Mouse (Mus musculus): ENCODE results near the gene Lpar6. TPM values are rescaled to one million over a fixed set of nuclear protein-coding genes. Genes with fewer than 3 reads are reported as not detected.

The Lpar6 gene
- 3.3 and 3.4 TPM in 2 replicates for polyA plus RNA-seq (2012; rRNA removed)

- Histone ChIP-seq H3K4me3 (ENCODE audit: insufficient read depth, low read length) (peak within 1 kb of the TSS; percentile 43), H3K4me1 (ENCODE audit: control insufficient read depth, insufficient read depth, low read length) (no peaks in the 10 kb centered on the region), H3K27ac (ENCODE audit: insufficient read depth, low read length) (peak within 1 kb of the TSS; percentile 27; the same call in 1 of the 2 replicates)
- TF ChIP-seq POLR2A (IDR thresholded peaks at IDR 0.05; ENCODE audit: extremely low read depth, insufficient read depth, low read length) (peak; percentile 63; the same call in 1 of the 2 replicates), CTCF (IDR thresholded peaks at IDR 0.05; ENCODE audit: extremely low read depth, insufficient read depth, low read length) (no peak)
Measured at GRCm38 (mm10) chr14:73237848-73238321, at the start of gene Lpar6. TSS of gene Lpar6 (plus strand) at chr14:73237895.

DNA sequence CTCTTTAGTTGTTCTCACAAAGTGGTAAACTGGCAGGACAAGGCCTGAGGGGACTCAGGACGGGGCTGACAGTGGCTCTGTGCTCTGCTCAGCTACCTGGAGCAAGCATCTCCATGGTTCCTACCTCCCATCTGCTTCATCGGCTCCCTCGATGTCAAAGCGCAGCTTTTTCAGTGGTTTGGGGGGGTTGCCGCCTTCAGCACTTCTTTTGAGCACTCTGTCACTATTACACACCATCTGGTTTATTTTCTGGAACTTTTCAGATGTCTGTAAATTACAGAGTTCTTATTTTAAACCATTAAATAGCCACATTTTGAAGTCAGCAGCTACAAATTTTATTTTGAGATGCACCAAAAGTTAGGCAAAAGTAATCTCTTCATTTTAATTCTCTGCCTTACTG, 38.6 kb upstream of the Lpar6 start:
- peaks cover 2% of the 10 kb centered on the region for H3K4me1 ChIP-seq (ENCODE audit: control insufficient read depth, insufficient read depth, low read length)
- no peak overlapping the region for H3K4me3 ChIP-seq (ENCODE audit: insufficient read depth, low read length)
- no peak for TF ChIP-seq CTCF (IDR thresholded peaks at IDR 0.05; ENCODE audit: extremely low read depth, insufficient read depth, low read length)
- TF ChIP-seq POLR2A (IDR thresholded peaks at IDR 0.05; ENCODE audit: extremely low read depth, insufficient read depth, low read length): no peak
- 0 out of 2 replicates have a peak overlapping the region, but pooled peaks have one; percentile 42 for H3K27ac ChIP-seq (ENCODE audit: insufficient read depth, low read length)

DNA sequence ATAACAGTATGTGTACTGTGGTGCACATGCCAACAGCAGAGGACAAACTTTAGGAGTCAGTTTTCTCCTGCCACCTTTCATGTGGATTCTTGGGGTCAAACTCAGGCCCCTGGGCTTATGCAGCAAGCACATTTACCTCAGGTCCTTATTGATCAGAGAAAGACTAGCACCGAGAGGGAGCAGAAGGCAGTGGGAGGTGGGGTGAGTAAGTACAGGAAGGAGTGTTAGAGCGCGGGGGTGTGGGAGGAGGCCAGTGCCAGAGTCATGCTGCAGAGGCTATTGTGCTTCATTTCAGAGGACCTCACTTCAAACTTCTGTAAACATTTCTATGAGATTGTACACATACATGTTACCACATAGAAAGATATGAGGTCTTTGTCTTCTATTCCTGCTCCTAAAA, 36.2 kb upstream of the Lpar6 start:
- TF ChIP-seq POLR2A (IDR thresholded peaks at IDR 0.05; ENCODE audit: extremely low read depth, insufficient read depth, low read length) (no peak), CTCF (IDR thresholded peaks at IDR 0.05; ENCODE audit: extremely low read depth, insufficient read depth, low read length) (no peak)
- Histone ChIP-seq H3K4me3 (ENCODE audit: insufficient read depth, low read length) (no peak overlapping the region), H3K4me1 (ENCODE audit: control insufficient read depth, insufficient read depth, low read length) (peaks cover 2% of the 10 kb centered on the region), H3K27ac (ENCODE audit: insufficient read depth, low read length) (no peak overlapping the region)

- Histone ChIP-seq H3K4me1 (ENCODE audit: control insufficient read depth, insufficient read depth, low read length) (no peaks in the 10 kb centered on the region; the same call in none of the 2 replicates), H3K27ac (ENCODE audit: insufficient read depth, low read length) (no peak overlapping the region), H3K4me3 (ENCODE audit: insufficient read depth, low read length) (no peak overlapping the region)
- TF ChIP-seq POLR2A (IDR thresholded peaks at IDR 0.05; ENCODE audit: extremely low read depth, insufficient read depth, low read length) (no peak), CTCF (IDR thresholded peaks at IDR 0.05; ENCODE audit: extremely low read depth, insufficient read depth, low read length) (no peak)
Measured at GRCm38 (mm10) chr14:73204016-73204415, 33.7 kb upstream of the Lpar6 start.

- no peaks in the 10 kb centered on the region; the same call in 1 of the 2 replicates for H3K4me1 ChIP-seq (ENCODE audit: control insufficient read depth, insufficient read depth, low read length)
Measured at GRCm38 (mm10) chr14:73209262-73209661, 28.4 kb upstream of the Lpar6 start.

GRCm38 (mm10) chr14:73210196-73210595, 27.5 kb upstream of the Lpar6 start:
- Histone ChIP-seq H3K4me3 (ENCODE audit: insufficient read depth, low read length) (no peak overlapping the region), H3K4me1 (ENCODE audit: control insufficient read depth, insufficient read depth, low read length) (no peaks in the 10 kb centered on the region; the same call in 1 of the 2 replicates), H3K27ac (ENCODE audit: insufficient read depth, low read length) (no peak overlapping the region)
- TF ChIP-seq POLR2A (IDR thresholded peaks at IDR 0.05; ENCODE audit: extremely low read depth, insufficient read depth, low read length) (no peak), CTCF (IDR thresholded peaks at IDR 0.05; ENCODE audit: extremely low read depth, insufficient read depth, low read length) (no peak)

More at GRCm38 (mm10) chr14:73209262-73209661, 28.4 kb upstream of the Lpar6 start:
- Histone ChIP-seq H3K27ac (ENCODE audit: insufficient read depth, low read length) (no peak overlapping the region), H3K4me3 (ENCODE audit: insufficient read depth, low read length) (no peak overlapping the region)
- TF ChIP-seq POLR2A (IDR thresholded peaks at IDR 0.05; ENCODE audit: extremely low read depth, insufficient read depth, low read length) (no peak), CTCF (IDR thresholded peaks at IDR 0.05; ENCODE audit: extremely low read depth, insufficient read depth, low read length) (no peak)

DNA sequence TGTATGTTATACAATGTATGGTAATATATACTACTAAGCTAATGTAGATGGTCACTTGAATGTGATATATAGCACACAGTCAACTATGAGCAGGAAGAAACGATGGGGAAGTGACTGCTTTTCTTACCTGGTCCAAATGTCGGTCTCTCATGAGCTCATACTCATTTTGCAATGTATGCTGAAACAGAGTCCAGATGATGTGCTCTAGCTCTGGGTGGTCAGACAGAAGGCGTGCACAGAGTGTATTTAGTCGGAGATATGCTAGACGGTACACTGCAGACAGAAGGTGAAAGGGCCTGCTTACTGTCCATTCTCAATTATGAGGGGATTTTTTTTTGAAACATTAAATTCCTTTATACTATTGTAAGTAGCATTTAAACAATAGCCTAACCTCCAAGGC, 26.2 kb upstream of the Lpar6 start:
- TF ChIP-seq CTCF (IDR thresholded peaks at IDR 0.05; ENCODE audit: extremely low read depth, insufficient read depth, low read length) (no peak), POLR2A (IDR thresholded peaks at IDR 0.05; ENCODE audit: extremely low read depth, insufficient read depth, low read length) (no peak)
- H3K4me1 ChIP-seq (ENCODE audit: control insufficient read depth, insufficient read depth, low read length): no peaks in the 10 kb centered on the region; the same call in 1 of the 2 replicates
- no peak overlapping the region for H3K4me3 ChIP-seq (ENCODE audit: insufficient read depth, low read length)
- H3K27ac ChIP-seq (ENCODE audit: insufficient read depth, low read length): no peak overlapping the region

DNA sequence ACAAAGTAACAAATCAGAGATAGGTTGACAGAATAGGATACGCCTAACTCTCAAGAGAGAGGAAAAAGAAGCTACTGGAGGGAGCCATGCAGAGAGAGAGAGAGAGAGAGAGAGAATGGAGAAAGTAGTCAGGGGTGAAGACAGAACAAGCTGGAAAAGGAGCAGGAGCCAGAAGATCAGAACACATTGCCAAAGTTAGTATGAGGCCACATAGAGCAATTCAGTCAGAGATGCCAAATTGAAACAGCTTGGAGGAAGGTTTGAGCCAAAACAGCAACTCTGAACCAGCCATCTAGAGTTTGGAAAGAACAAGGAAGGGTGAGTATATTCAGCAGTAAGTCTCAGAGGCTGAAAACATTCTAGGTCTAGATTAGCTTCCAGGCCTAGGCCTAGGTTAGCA, 20.6 kb upstream of the Lpar6 start:
- no peak overlapping the region for H3K27ac ChIP-seq (ENCODE audit: insufficient read depth, low read length)
- no peaks in the 10 kb centered on the region for H3K4me1 ChIP-seq (ENCODE audit: control insufficient read depth, insufficient read depth, low read length)
- TF ChIP-seq POLR2A (IDR thresholded peaks at IDR 0.05; ENCODE audit: extremely low read depth, insufficient read depth, low read length) (no peak), CTCF (IDR thresholded peaks at IDR 0.05; ENCODE audit: extremely low read depth, insufficient read depth, low read length) (no peak)
- no peak overlapping the region for H3K4me3 ChIP-seq (ENCODE audit: insufficient read depth, low read length)

- Histone ChIP-seq H3K4me3 (ENCODE audit: insufficient read depth, low read length) (no peak overlapping the region), H3K27ac (ENCODE audit: insufficient read depth, low read length) (peak overlapping the region; percentile 13; the same call in 1 of the 2 replicates), H3K4me1 (ENCODE audit: control insufficient read depth, insufficient read depth, low read length) (no peaks in the 10 kb centered on the region)
- TF ChIP-seq CTCF (IDR thresholded peaks at IDR 0.05; ENCODE audit: extremely low read depth, insufficient read depth, low read length) (no peak), POLR2A (IDR thresholded peaks at IDR 0.05; ENCODE audit: extremely low read depth, insufficient read depth, low read length) (no peak)
Measured at GRCm38 (mm10) chr14:73222316-73222970, 15.3 kb upstream of the Lpar6 start.

DNA sequence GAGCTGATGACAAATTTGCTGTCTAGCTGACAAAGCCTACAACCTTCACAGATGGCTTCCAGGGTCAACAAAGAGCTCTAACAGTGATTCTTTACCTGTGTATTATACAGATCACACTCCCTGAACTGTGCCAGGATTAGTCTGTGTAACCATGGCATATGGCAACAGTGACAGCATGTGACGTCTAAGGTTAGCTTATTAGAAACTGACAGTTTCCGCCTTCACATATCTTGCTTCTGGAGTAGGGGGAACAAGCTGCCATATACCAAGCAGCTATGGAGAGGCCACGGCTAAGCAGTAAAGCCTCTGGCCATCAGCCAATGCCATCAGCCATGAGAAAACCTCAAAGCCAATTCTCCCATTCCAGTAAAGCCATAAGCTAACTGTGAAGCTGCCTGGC, 11.3 kb upstream of the Lpar6 start:
- no peaks in the 10 kb centered on the region for H3K4me1 ChIP-seq (ENCODE audit: control insufficient read depth, insufficient read depth, low read length)
- no peak overlapping the region for H3K4me3 ChIP-seq (ENCODE audit: insufficient read depth, low read length)
- no peak for TF ChIP-seq CTCF (IDR thresholded peaks at IDR 0.05; ENCODE audit: extremely low read depth, insufficient read depth, low read length)
- no peak for TF ChIP-seq POLR2A (IDR thresholded peaks at IDR 0.05; ENCODE audit: extremely low read depth, insufficient read depth, low read length)
- H3K27ac ChIP-seq (ENCODE audit: insufficient read depth, low read length): no peak overlapping the region
